Mouse (Mus musculus): Measurements from ENCODE around the gene Timp4. TPM values are rescaled to one million over a fixed set of nuclear protein-coding genes. Genes with fewer than 3 reads are reported as not detected.
"Not testable (repeated sequence)": the region's sequence is repeated elsewhere in the genome, so short reads cannot be mapped to it uniquely, and the experiment has no call there.

Gene Timp4
- polyA plus RNA-seq, 1 experiment: 0.22 TPM

- H3K36me3 ChIP-seq (ENCODE audit: control insufficient read depth, insufficient read depth, low read length): no peaks in the 10 kb centered on the region
- no peak for DNase-seq (ENCODE audit: low read depth in 1 of 2, low spot score in 2 of 2)
- H3K27ac ChIP-seq (ENCODE audit: insufficient read depth, low read length): no peak overlapping the region
- H3K4me3 ChIP-seq (ENCODE audit: extremely low read depth, insufficient read depth, insufficient read length): no peak overlapping the region
- H3K4me1 ChIP-seq (ENCODE audit: control insufficient read depth, insufficient read depth, insufficient read length): no peaks in the 10 kb centered on the region
- no peaks in the 10 kb centered on the region for H3K27me3 ChIP-seq (ENCODE audit: control insufficient read depth, insufficient read depth, low read length)
- 90% methylated on average over 3 of the region's 3 CpGs for WGBS
- TF ChIP-seq CTCF (IDR thresholded peaks at IDR 0.05; ENCODE audit: extremely low read depth, insufficient read depth, insufficient read length, insufficient replicate concordance) (no peak), POLR2A (IDR thresholded peaks at IDR 0.05; ENCODE audit: low read depth, low read length) (no peak)
Measured at GRCm38 (mm10) chr6:115260507-115260906, 8.5 kb upstream of the Timp4 start.

- no peaks in the 10 kb centered on the region for H3K36me3 ChIP-seq (ENCODE audit: control insufficient read depth, insufficient read depth, low read length)
- no peaks in the 10 kb centered on the region for H3K4me1 ChIP-seq (ENCODE audit: control insufficient read depth, insufficient read depth, insufficient read length)
- no peak for TF ChIP-seq POLR2A (IDR thresholded peaks at IDR 0.05; ENCODE audit: low read depth, low read length)
- H3K27ac ChIP-seq (ENCODE audit: insufficient read depth, low read length): no peak overlapping the region
- no peak for DNase-seq (ENCODE audit: low read depth in 1 of 2, low spot score in 2 of 2)
- no peaks in the 10 kb centered on the region for H3K27me3 ChIP-seq (ENCODE audit: control insufficient read depth, insufficient read depth, low read length)
- 84% methylated on average over 3 of the region's 3 CpGs for WGBS
- H3K4me3 ChIP-seq (ENCODE audit: extremely low read depth, insufficient read depth, insufficient read length): no peak overlapping the region
Measured at GRCm38 (mm10) chr6:115255171-115255570, 3.2 kb upstream of the Timp4 start.

DNA sequence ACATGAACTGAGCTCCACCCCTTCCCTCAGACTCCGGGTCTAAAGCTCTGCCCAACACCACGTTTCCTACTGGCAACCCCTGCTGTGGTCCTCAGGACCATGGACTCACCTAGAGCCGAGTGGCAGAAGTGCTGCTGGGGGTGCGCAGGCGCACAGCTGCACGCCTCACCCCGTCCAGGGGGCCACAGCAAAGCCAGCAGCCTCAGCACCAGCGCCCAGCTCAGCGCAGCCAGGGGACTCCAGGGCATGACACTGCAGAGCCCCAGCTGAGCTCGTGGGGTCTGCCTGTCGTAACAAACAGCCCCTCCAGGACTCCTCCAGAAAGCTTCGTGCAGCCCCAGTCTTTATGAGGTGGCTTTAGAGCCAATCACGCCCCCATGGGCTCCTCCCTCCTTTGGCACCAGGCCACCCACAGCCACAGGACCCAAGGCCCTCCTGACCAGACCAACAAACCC is 447 bp downstream of the Timp4 start:
- WGBS: 26% methylated on average over 13 of the region's 13 CpGs
- no peak overlapping the region for H3K4me3 ChIP-seq (ENCODE audit: extremely low read depth, insufficient read depth, insufficient read length)
- no peaks in the 10 kb centered on the region for H3K36me3 ChIP-seq (ENCODE audit: control insufficient read depth, insufficient read depth, low read length)
- H3K27ac ChIP-seq (ENCODE audit: insufficient read depth, low read length): no peak overlapping the region
- TF ChIP-seq CTCF (IDR thresholded peaks at IDR 0.05; ENCODE audit: extremely low read depth, insufficient read depth, insufficient read length, insufficient replicate concordance): no peak
- no peak for TF ChIP-seq POLR2A (IDR thresholded peaks at IDR 0.05; ENCODE audit: low read depth, low read length)
- DNase-seq (ENCODE audit: low read depth in 1 of 2, low spot score in 2 of 2): no peak
- no peaks in the 10 kb centered on the region for H3K27me3 ChIP-seq (ENCODE audit: control insufficient read depth, insufficient read depth, low read length)
- no peaks in the 10 kb centered on the region for H3K4me1 ChIP-seq (ENCODE audit: control insufficient read depth, insufficient read depth, insufficient read length)

GRCm38 (mm10) chr6:115245500-115246058 is 6.4 kb downstream of the Timp4 start:
- Histone ChIP-seq H3K27me3 (ENCODE audit: control insufficient read depth, insufficient read depth, low read length) (no peaks in the 10 kb centered on the region), H3K36me3 (ENCODE audit: control insufficient read depth, insufficient read depth, low read length) (no peaks in the 10 kb centered on the region), H3K4me1 (ENCODE audit: control insufficient read depth, insufficient read depth, insufficient read length) (no peaks in the 10 kb centered on the region), H3K27ac (ENCODE audit: insufficient read depth, low read length) (no peak overlapping the region), H3K4me3 (ENCODE audit: extremely low read depth, insufficient read depth, insufficient read length) (no peak overlapping the region)
- DNase-seq (ENCODE audit: low read depth in 1 of 2, low spot score in 2 of 2): no peak
- 89% methylated on average over 3 of the region's 3 CpGs for WGBS
- TF ChIP-seq POLR2A (IDR thresholded peaks at IDR 0.05; ENCODE audit: low read depth, low read length): no peak
- no peak for TF ChIP-seq CTCF (IDR thresholded peaks at IDR 0.05; ENCODE audit: extremely low read depth, insufficient read depth, insufficient read length, insufficient replicate concordance)

GRCm38 (mm10) chr6:115244222-115244621 is 7.8 kb downstream of the Timp4 start:
- Histone ChIP-seq H3K36me3 (ENCODE audit: control insufficient read depth, insufficient read depth, low read length) (no peaks in the 10 kb centered on the region), H3K4me1 (ENCODE audit: control insufficient read depth, insufficient read depth, insufficient read length) (no peaks in the 10 kb centered on the region), H3K4me3 (ENCODE audit: extremely low read depth, insufficient read depth, insufficient read length) (no peak overlapping the region), H3K27me3 (ENCODE audit: control insufficient read depth, insufficient read depth, low read length) (no peaks in the 10 kb centered on the region), H3K27ac (ENCODE audit: insufficient read depth, low read length) (no peak overlapping the region)
- 81% methylated on average over 2 of the region's 2 CpGs for WGBS
- no peak for DNase-seq (ENCODE audit: low read depth in 1 of 2, low spot score in 2 of 2)
- no peak for TF ChIP-seq CTCF (IDR thresholded peaks at IDR 0.05; ENCODE audit: extremely low read depth, insufficient read depth, insufficient read length, insufficient replicate concordance)
- TF ChIP-seq POLR2A (IDR thresholded peaks at IDR 0.05; ENCODE audit: low read depth, low read length): no peak

GRCm38 (mm10) chr6:115241939-115242338 is 10.1 kb downstream of the Timp4 start:
- WGBS: 90% methylated on average over 3 of the region's 3 CpGs
- Histone ChIP-seq H3K27me3 (ENCODE audit: control insufficient read depth, insufficient read depth, low read length) (no peaks in the 10 kb centered on the region), H3K27ac (ENCODE audit: insufficient read depth, low read length) (no peak overlapping the region), H3K36me3 (ENCODE audit: control insufficient read depth, insufficient read depth, low read length) (no peaks in the 10 kb centered on the region), H3K4me1 (ENCODE audit: control insufficient read depth, insufficient read depth, insufficient read length) (no peaks in the 10 kb centered on the region), H3K4me3 (ENCODE audit: extremely low read depth, insufficient read depth, insufficient read length) (no peak overlapping the region)
- DNase-seq (ENCODE audit: low read depth in 1 of 2, low spot score in 2 of 2): no peak
- TF ChIP-seq CTCF (IDR thresholded peaks at IDR 0.05; ENCODE audit: extremely low read depth, insufficient read depth, insufficient read length, insufficient replicate concordance) (no peak), POLR2A (IDR thresholded peaks at IDR 0.05; ENCODE audit: low read depth, low read length) (no peak)

GRCm38 (mm10) chr6:115241131-115241699 is 10.8 kb downstream of the Timp4 start:
- Histone ChIP-seq H3K4me1 (ENCODE audit: control insufficient read depth, insufficient read depth, insufficient read length) (no peaks in the 10 kb centered on the region), H3K27me3 (ENCODE audit: control insufficient read depth, insufficient read depth, low read length) (no peaks in the 10 kb centered on the region), H3K27ac (ENCODE audit: insufficient read depth, low read length) (no peak overlapping the region), H3K4me3 (ENCODE audit: extremely low read depth, insufficient read depth, insufficient read length) (no peak overlapping the region), H3K36me3 (ENCODE audit: control insufficient read depth, insufficient read depth, low read length) (no peaks in the 10 kb centered on the region)
- 88% methylated on average over 3 of the region's 3 CpGs for WGBS
- DNase-seq (ENCODE audit: low read depth in 1 of 2, low spot score in 2 of 2): no peak
- TF ChIP-seq POLR2A (IDR thresholded peaks at IDR 0.05; ENCODE audit: low read depth, low read length) (no peak), CTCF (IDR thresholded peaks at IDR 0.05; ENCODE audit: extremely low read depth, insufficient read depth, insufficient read length, insufficient replicate concordance) (no peak)

DNA sequence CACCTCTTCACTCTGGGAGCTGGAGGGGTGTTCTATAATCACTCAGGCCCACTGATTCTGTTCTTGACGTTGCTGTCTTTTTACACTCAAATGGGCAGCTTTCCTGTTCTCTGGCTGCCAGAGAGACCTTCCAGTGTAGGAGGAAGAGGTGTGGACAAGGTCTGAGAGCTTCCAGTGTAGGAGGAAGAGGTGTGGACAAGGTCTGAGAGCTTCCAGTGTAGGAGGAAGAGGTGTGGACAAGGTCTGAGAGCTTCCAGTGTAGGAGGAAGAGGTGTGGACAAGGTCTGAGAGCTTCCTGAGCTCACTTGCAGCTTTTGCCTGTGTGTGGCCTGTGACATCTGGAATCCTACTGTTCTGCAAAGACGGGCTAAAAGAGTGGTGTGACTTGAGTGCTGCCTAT is 11.6 kb downstream of the Timp4 start:
- H3K27ac ChIP-seq (ENCODE audit: insufficient read depth, low read length); DNase-seq (ENCODE audit: low read depth in 1 of 2, low spot score in 2 of 2); H3K36me3 ChIP-seq (ENCODE audit: control insufficient read depth, insufficient read depth, low read length); H3K4me1 ChIP-seq (ENCODE audit: control insufficient read depth, insufficient read depth, insufficient read length); H3K4me3 ChIP-seq (ENCODE audit: extremely low read depth, insufficient read depth, insufficient read length); H3K27me3 ChIP-seq (ENCODE audit: control insufficient read depth, insufficient read depth, low read length): not testable (repeated sequence)
- WGBS: 30% methylated on average over 2 of the region's 2 CpGs

All from spleen, adult 2 months (tissue).